7 mouse cellular contexts compared by ENCODE assay signal in genomic region chr1:80722647-80723046, GRCm38 (mm10). TPM values are rescaled to one million over a fixed set of nuclear protein-coding genes. Genes with fewer than 3 reads are reported as not detected.
DNase-seq lines count a peak whose midpoint lies in the region; ATAC-seq lines count a peak whose summit lies in the region.

No protein-coding gene starts in this region.

- no peak overlapping the region for H3K9ac ChIP-seq in midbrain, embryonic 14.5 days (replicated peaks; ENCODE audit: low read length)
- no peak overlapping the region for H3K9ac ChIP-seq in midbrain, embryonic 13.5 days (replicated peaks)
- H3K9ac ChIP-seq in embryonic facial prominence, embryonic 14.5 days (ENCODE audit: low read depth, low read length): no peak overlapping the region

- no peaks in the 10 kb centered on the region for H3K4me1 ChIP-seq in midbrain, embryonic 14.5 days (ENCODE audit: control insufficient read depth, insufficient read depth, low read length)
- no peaks in the 10 kb centered on the region for H3K4me1 ChIP-seq in midbrain, embryonic 13.5 days (replicated peaks)
- no peaks in the 10 kb centered on the region for H3K4me1 ChIP-seq in embryonic facial prominence, embryonic 14.5 days (ENCODE audit: control insufficient read depth, insufficient read depth, low read length)

- no peaks in the 10 kb centered on the region for H3K9me3 ChIP-seq in midbrain, embryonic 14.5 days (ENCODE audit: control insufficient read depth, low read length)
- no peaks in the 10 kb centered on the region for H3K9me3 ChIP-seq in midbrain, embryonic 13.5 days
- no peaks in the 10 kb centered on the region for H3K9me3 ChIP-seq in embryonic facial prominence, embryonic 14.5 days (ENCODE audit: control insufficient read depth, low read length)

- H3K36me3 ChIP-seq in midbrain, embryonic 14.5 days (ENCODE audit: control insufficient read depth, insufficient read depth, low read length): no peaks in the 10 kb centered on the region
- no peaks in the 10 kb centered on the region for H3K36me3 ChIP-seq in midbrain, embryonic 13.5 days
- H3K36me3 ChIP-seq in embryonic facial prominence, embryonic 14.5 days (ENCODE audit: control insufficient read depth, insufficient read depth, low read length): no peaks in the 10 kb centered on the region

- peak; percentile 62 for DNase-seq in midbrain, embryonic 14.5 days
- peak; percentile 25 for DNase-seq in ZHBTc4 (ENCODE audit: low read depth, low spot score)
- DNase-seq in embryonic facial prominence, embryonic 14.5 days (ENCODE audit: low spot score): peak; percentile 53
- DNase-seq in kidney, adult 9 months: peak; percentile 36
- peak; percentile 75 for DNase-seq in lung, postnatal 36 days
- peak; percentile 59 to 77 for DNase-seq in spleen, postnatal 4 days (ENCODE audit: low spot score in 2 of 2)

- H3K27ac ChIP-seq in midbrain, embryonic 14.5 days (replicated peaks; ENCODE audit: low read depth, low read length): no peak overlapping the region
- H3K27ac ChIP-seq in midbrain, embryonic 13.5 days: no peak overlapping the region
- H3K27ac ChIP-seq in embryonic facial prominence, embryonic 14.5 days (replicated peaks; ENCODE audit: low read depth, low read length): no peak overlapping the region

- no peaks in the 10 kb centered on the region for H3K27me3 ChIP-seq in midbrain, embryonic 14.5 days (ENCODE audit: control insufficient read depth, insufficient read depth, low read length)
- H3K27me3 ChIP-seq in midbrain, embryonic 13.5 days: no peaks in the 10 kb centered on the region
- H3K27me3 ChIP-seq in embryonic facial prominence, embryonic 14.5 days (replicated peaks; ENCODE audit: control insufficient read depth, insufficient read depth, low read length): no peaks in the 10 kb centered on the region

- ATAC-seq in midbrain, embryonic 14.5 days (ENCODE audit: low FRiP score, low TSS enrichment): no peak
- ATAC-seq in midbrain, embryonic 13.5 days: no peak
- ATAC-seq in embryonic facial prominence, embryonic 14.5 days (ENCODE audit: low read depth): no peak

- H3K4me3 ChIP-seq in midbrain, embryonic 14.5 days (replicated peaks; ENCODE audit: low read depth, low read length): no peak overlapping the region
- no peak overlapping the region for H3K4me3 ChIP-seq in midbrain, embryonic 13.5 days (replicated peaks)
- no peak overlapping the region for H3K4me3 ChIP-seq in embryonic facial prominence, embryonic 14.5 days (ENCODE audit: low read depth, low read length)

- 31% methylated on average over 4 of the region's 4 CpGs for WGBS in midbrain, embryonic 14.5 days
- 33% methylated on average over 4 of the region's 4 CpGs for WGBS in midbrain, embryonic 13.5 days
- WGBS in embryonic facial prominence, embryonic 14.5 days: 22% methylated on average over 4 of the region's 4 CpGs

- no peak overlapping the region for H3K4me2 ChIP-seq in midbrain, embryonic 14.5 days (ENCODE audit: low read length)
- H3K4me2 ChIP-seq in midbrain, embryonic 13.5 days (replicated peaks): no peak overlapping the region
- no peak overlapping the region for H3K4me2 ChIP-seq in embryonic facial prominence, embryonic 14.5 days (ENCODE audit: low read depth, low read length)

RNA-seq across cellular contexts. Expression of gene Dock10, which starts 35.7 kb away (rescaled TPM):
- polyA plus RNA-seq in midbrain, embryonic 14.5 days (2014; fragmentation: Nextera tagmentation; extraction: Ambion mirVana): 3.1 and 3.3 TPM in 2 replicates
- polyA plus RNA-seq in midbrain, embryonic 13.5 days (2015; fragmentation: Nextera tagmentation; extraction: Ambion mirVana): 1.8 and 2.1 TPM in 2 replicates
- 9.2 and 10.2 TPM in 2 replicates for polyA plus RNA-seq in embryonic facial prominence, embryonic 14.5 days (2014; fragmentation: Nextera tagmentation; extraction: Ambion mirVana)

Comparison
In these comparisons a context has a peak if more than half of its experiments do, and no peak if none do; other contexts are left out.
1. DNase-seq: peak in every context shown above with its lines; median percentile 75 in lung, postnatal 36 days; 68 in spleen, postnatal 4 days; 62 in midbrain, embryonic 14.5 days; 53 in embryonic facial prominence, embryonic 14.5 days; 36 in kidney, adult 9 months; 25 in ZHBTc4.